Mouse (Mus musculus): ENCODE measurements at regions not wholly inside any gene's neighbourhood (a gene's known extent, or its start where the extent isn't known, plus 50 kb on each side); places are given as distances from the start of the nearest gene placed in this dataset.

GRCm38 (mm10) chr11:45592890-45593642, 258.8 kb upstream of the Clint1 start:
- Histone ChIP-seq H3K27me3 (ENCODE audit: control insufficient read depth, insufficient read depth, low read length) (no peaks in the 10 kb centered on the region), H3K27ac (ENCODE audit: control insufficient read depth, insufficient read depth, low read depth, low read length) (no peak overlapping the region), H3K36me3 (ENCODE audit: control insufficient read depth, insufficient read depth, low read length) (no peaks in the 10 kb centered on the region), H3K4me1 (ENCODE audit: control insufficient read depth, insufficient read depth, low read length) (no peaks in the 10 kb centered on the region), H3K4me3 (ENCODE audit: control insufficient read depth, low read depth, low read length) (no peak overlapping the region)
- TF ChIP-seq POLR2A (IDR thresholded peaks at IDR 0.05; ENCODE audit: control insufficient read depth, low read depth, low read length) (no peak), CTCF (IDR thresholded peaks at IDR 0.05; ENCODE audit: control insufficient read depth, insufficient read depth, insufficient replicate concordance, low read depth, low read length) (no peak)

GRCm38 (mm10) chr11:45595372-45595771, 256.5 kb upstream of the Clint1 start:
- TF ChIP-seq CTCF (IDR thresholded peaks at IDR 0.05; ENCODE audit: control insufficient read depth, insufficient read depth, insufficient replicate concordance, low read depth, low read length) (no peak), POLR2A (IDR thresholded peaks at IDR 0.05; ENCODE audit: control insufficient read depth, low read depth, low read length) (no peak)
- Histone ChIP-seq H3K27ac (ENCODE audit: control insufficient read depth, insufficient read depth, low read depth, low read length) (no peak overlapping the region), H3K36me3 (ENCODE audit: control insufficient read depth, insufficient read depth, low read length) (no peaks in the 10 kb centered on the region), H3K4me3 (ENCODE audit: control insufficient read depth, low read depth, low read length) (no peak overlapping the region), H3K4me1 (ENCODE audit: control insufficient read depth, insufficient read depth, low read length) (no peaks in the 10 kb centered on the region), H3K27me3 (ENCODE audit: control insufficient read depth, insufficient read depth, low read length) (no peaks in the 10 kb centered on the region)

- no peaks in the 10 kb centered on the region for H3K27me3 ChIP-seq (ENCODE audit: control insufficient read depth, insufficient read depth, low read length)
- H3K4me1 ChIP-seq (ENCODE audit: control insufficient read depth, insufficient read depth, low read length), result no peaks in the 10 kb centered on the region
- H3K27ac ChIP-seq (ENCODE audit: control insufficient read depth, insufficient read depth, low read depth, low read length), result no peak overlapping the region
- H3K4me3 ChIP-seq (ENCODE audit: control insufficient read depth, low read depth, low read length), result no peak overlapping the region
- no peaks in the 10 kb centered on the region for H3K36me3 ChIP-seq (ENCODE audit: control insufficient read depth, insufficient read depth, low read length)
- no peak for TF ChIP-seq POLR2A (IDR thresholded peaks at IDR 0.05; ENCODE audit: control insufficient read depth, low read depth, low read length)
- TF ChIP-seq CTCF (IDR thresholded peaks at IDR 0.05; ENCODE audit: control insufficient read depth, insufficient read depth, insufficient replicate concordance, low read depth, low read length), result no peak
Measured at GRCm38 (mm10) chr11:45621824-45622223, 230.0 kb upstream of the Clint1 start.

DNA sequence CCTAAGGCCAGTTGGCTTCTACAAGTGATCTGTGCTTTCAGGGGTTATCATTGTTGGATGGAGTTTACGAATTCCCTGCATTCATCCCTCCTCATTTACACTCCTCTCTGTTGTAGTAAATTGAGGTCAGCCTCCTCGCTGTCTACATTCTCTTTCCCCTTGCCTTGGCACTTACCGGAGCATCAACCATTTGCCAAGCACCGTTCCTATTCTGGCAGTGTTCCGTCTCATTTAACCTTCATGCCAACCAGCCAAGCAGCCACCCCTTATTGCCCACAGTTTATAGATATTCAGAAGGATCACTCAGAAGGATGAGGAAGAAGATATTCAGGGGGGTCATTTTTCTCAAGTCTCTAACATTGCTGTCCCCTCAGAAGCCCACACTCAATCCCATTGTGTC, 229.2 kb upstream of the Clint1 start:
- TF ChIP-seq POLR2A (IDR thresholded peaks at IDR 0.05; ENCODE audit: control insufficient read depth, low read depth, low read length) (no peak), CTCF (IDR thresholded peaks at IDR 0.05; ENCODE audit: control insufficient read depth, insufficient read depth, insufficient replicate concordance, low read depth, low read length) (no peak)
- H3K27me3 ChIP-seq (ENCODE audit: control insufficient read depth, insufficient read depth, low read length), result no peaks in the 10 kb centered on the region
- H3K36me3 ChIP-seq (ENCODE audit: control insufficient read depth, insufficient read depth, low read length), result no peaks in the 10 kb centered on the region
- no peak overlapping the region for H3K27ac ChIP-seq (ENCODE audit: control insufficient read depth, insufficient read depth, low read depth, low read length)
- H3K4me1 ChIP-seq (ENCODE audit: control insufficient read depth, insufficient read depth, low read length), result no peaks in the 10 kb centered on the region
- H3K4me3 ChIP-seq (ENCODE audit: control insufficient read depth, low read depth, low read length), result no peak overlapping the region

- no peak overlapping the region for H3K27ac ChIP-seq (ENCODE audit: control insufficient read depth, insufficient read depth, low read depth, low read length)
- no peaks in the 10 kb centered on the region for H3K27me3 ChIP-seq (ENCODE audit: control insufficient read depth, insufficient read depth, low read length)
- TF ChIP-seq CTCF (IDR thresholded peaks at IDR 0.05; ENCODE audit: control insufficient read depth, insufficient read depth, insufficient replicate concordance, low read depth, low read length) (no peak), POLR2A (IDR thresholded peaks at IDR 0.05; ENCODE audit: control insufficient read depth, low read depth, low read length) (no peak)
- H3K4me1 ChIP-seq (ENCODE audit: control insufficient read depth, insufficient read depth, low read length), result no peaks in the 10 kb centered on the region
- no peak overlapping the region for H3K4me3 ChIP-seq (ENCODE audit: control insufficient read depth, low read depth, low read length)
- no peaks in the 10 kb centered on the region for H3K36me3 ChIP-seq (ENCODE audit: control insufficient read depth, insufficient read depth, low read length)
Measured at GRCm38 (mm10) chr11:45624233-45624632, 227.6 kb upstream of the Clint1 start.

DNA sequence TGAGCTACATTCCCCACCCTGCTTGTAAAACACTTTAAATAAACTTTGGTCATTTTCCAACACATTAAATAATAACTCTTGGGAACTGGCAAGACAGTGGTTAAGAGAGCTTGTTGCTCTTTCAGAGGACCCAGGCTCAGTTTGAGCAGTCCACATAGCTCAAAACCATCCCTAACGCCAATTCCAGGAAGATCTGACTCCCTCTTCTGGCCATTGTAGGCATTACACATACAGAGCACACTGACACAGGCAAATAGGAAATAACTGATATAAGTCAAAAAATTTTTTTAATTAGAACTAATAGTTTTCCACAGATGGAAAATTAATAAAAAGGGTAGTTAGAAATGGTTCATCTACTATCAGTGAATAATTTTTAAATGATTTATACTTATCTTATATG, 222.6 kb upstream of the Clint1 start:
- Histone ChIP-seq H3K27ac (ENCODE audit: control insufficient read depth, insufficient read depth, low read depth, low read length) (no peak overlapping the region), H3K36me3 (ENCODE audit: control insufficient read depth, insufficient read depth, low read length) (no peaks in the 10 kb centered on the region), H3K4me3 (ENCODE audit: control insufficient read depth, low read depth, low read length) (no peak overlapping the region), H3K4me1 (ENCODE audit: control insufficient read depth, insufficient read depth, low read length) (no peaks in the 10 kb centered on the region), H3K27me3 (ENCODE audit: control insufficient read depth, insufficient read depth, low read length) (no peaks in the 10 kb centered on the region)
- TF ChIP-seq POLR2A (IDR thresholded peaks at IDR 0.05; ENCODE audit: control insufficient read depth, low read depth, low read length) (no peak), CTCF (IDR thresholded peaks at IDR 0.05; ENCODE audit: control insufficient read depth, insufficient read depth, insufficient replicate concordance, low read depth, low read length) (no peak)

DNA sequence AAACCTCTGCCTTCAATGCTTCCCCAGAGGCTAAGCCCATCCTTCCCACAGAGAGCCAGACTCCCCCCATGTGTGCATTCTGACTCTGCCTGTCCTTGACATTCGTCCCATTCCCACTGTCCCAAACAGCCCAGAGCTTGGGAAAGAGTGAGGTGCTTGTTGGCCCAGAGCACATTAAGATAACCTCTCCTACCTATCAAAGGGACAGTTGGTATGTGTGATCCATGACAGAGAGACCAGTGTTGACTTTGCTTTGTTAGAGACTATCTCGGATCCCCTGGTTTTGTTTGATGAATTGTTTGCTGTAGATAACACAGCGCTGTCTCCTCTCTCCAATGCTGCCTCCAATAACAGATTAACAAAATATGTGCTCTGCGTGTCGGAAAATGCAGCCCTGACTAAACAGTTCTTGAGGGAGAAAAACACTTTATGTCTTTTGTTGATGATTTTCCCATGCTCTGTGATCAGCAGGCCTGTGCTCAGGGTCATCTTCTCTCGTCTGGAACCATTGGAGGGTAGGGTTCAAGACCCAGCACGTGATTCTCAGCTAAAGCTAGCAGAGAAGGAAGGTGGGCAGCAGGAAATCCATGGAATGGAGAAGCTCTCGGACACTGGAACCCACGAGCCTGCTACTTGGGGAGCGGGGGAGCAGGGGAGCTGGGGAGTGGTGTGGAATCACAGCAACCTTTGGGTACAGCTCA, 217.2 kb upstream of the Clint1 start:
- TF ChIP-seq POLR2A (IDR thresholded peaks at IDR 0.05; ENCODE audit: control insufficient read depth, low read depth, low read length) (no peak), CTCF (IDR thresholded peaks at IDR 0.05; ENCODE audit: control insufficient read depth, insufficient read depth, insufficient replicate concordance, low read depth, low read length) (no peak)
- Histone ChIP-seq H3K4me1 (ENCODE audit: control insufficient read depth, insufficient read depth, low read length) (no peaks in the 10 kb centered on the region), H3K27ac (ENCODE audit: control insufficient read depth, insufficient read depth, low read depth, low read length) (no peak overlapping the region), H3K27me3 (ENCODE audit: control insufficient read depth, insufficient read depth, low read length) (no peaks in the 10 kb centered on the region), H3K4me3 (ENCODE audit: control insufficient read depth, low read depth, low read length) (no peak overlapping the region), H3K36me3 (ENCODE audit: control insufficient read depth, insufficient read depth, low read length) (no peaks in the 10 kb centered on the region)
